Mouse (Mus musculus): ENCODE results near the gene Rptor.

DNA sequence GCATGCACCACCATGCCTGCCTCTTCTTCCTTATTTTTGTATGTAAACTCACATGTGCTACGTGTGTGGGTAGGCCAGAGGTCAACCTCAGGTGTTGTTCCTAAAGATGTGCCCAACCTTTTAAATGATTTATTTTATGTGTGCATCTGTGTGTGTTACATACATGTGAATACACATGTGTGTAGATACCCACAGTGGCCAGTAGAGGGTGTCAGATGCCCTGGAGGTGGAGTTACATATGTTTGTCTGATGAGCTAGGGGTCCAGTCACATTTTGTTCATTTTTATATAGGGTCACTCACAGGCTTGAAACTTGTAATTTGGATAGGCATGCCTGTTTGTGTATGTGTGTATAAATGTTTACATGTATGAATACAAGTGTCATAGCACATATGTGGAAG is 2.4 kb upstream of the Rptor start:
- TF ChIP-seq CTCF (IDR thresholded peaks at IDR 0.05; ENCODE audit: extremely low read depth, insufficient read depth, low read length) = no peak
- TF ChIP-seq POLR2A (IDR thresholded peaks at IDR 0.05; ENCODE audit: extremely low read depth, insufficient read depth, low read length) = no peak
